Mouse (Mus musculus) testis, adult 2 months (tissue): Measurements from ENCODE around the gene Fam227a. TPM values are rescaled to one million over a fixed set of nuclear protein-coding genes. Genes with fewer than 3 reads are reported as not detected.

ENCODE experiments used
- H3K27ac ChIP-seq: fragments of 200-500 bp; 2 replicates; pipeline ENCODE4 v1.5.1; 2012; ENCODE audit warnings: low read depth, low read length; ENCODE audit not compliant: control insufficient read depth, insufficient read depth
- H3K27me3 ChIP-seq: fragments of 200-500 bp; 2 replicates; pipeline ENCODE4 v1.6.1; 2012; ENCODE audit warnings: mild to moderate bottlenecking, low read length, moderate library complexity; ENCODE audit not compliant: control insufficient read depth, insufficient read depth
- H3K36me3 ChIP-seq: fragments of 200-500 bp; 2 replicates; pipeline ENCODE4 v1.6.1; 2012; ENCODE audit warnings: mild to moderate bottlenecking, low read length; ENCODE audit not compliant: control insufficient read depth, insufficient read depth
- H3K4me1 ChIP-seq: fragments of 200-500 bp; 2 replicates; pipeline ENCODE4 v1.6.1; 2012; ENCODE audit warnings: low read length; ENCODE audit not compliant: control insufficient read depth, insufficient read depth
- H3K4me3 ChIP-seq: fragments of 200-500 bp; 2 replicates; pipeline ENCODE4 v1.5.1; 2012; ENCODE audit warnings: low read depth, mild to moderate bottlenecking, low read length, moderate library complexity, mixed read lengths; ENCODE audit not compliant: control insufficient read depth
- CTCF ChIP-seq: fragments of 200-500 bp; IDR thresholded peaks from 2 replicates; pipeline ENCODE4 v1.5.1; 2012; ENCODE audit warnings: low read depth, mild to moderate bottlenecking, inconsistent platforms, low read length, moderate library complexity; ENCODE audit not compliant: control insufficient read depth, insufficient read depth, insufficient replicate concordance
- POLR2A ChIP-seq: fragments of 200-500 bp; IDR thresholded peaks from 2 replicates; pipeline ENCODE4 v1.6.1; 2012; ENCODE audit warnings: low read depth, mild to moderate bottlenecking, inconsistent platforms, low read length, moderate library complexity; ENCODE audit not compliant: control insufficient read depth
- polyA plus RNA-seq: library from polyadenylated mRNA; depleted of rRNA; stranded (reverse); fragments of >200 nt; gene quantifications from 2 replicates; pipeline ENCODE4 v1.2.3, GENCODE M21; 2012

The Fam227a gene
- polyA plus RNA-seq, 1 experiment, result 20.0 TPM

DNA sequence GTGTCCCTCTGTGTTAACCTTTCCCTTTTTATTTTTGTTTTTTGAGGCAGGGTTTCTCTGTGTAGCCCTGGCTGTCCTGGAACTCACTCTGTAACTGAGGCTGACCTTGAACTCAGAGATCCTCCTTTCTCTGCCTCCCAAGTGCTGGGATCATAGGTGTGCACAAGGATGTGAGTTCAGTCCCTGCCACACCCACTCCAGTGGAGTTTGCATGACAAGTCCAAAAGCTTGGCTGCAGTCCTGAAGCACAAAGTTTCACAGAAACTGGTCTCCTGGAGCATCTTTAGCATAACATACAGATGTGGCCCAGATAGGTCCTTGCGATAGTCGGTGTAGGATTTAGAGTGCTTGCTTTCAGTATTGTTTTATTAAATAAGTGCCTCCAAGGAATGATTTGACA lies 49.5 kb downstream of the Fam227a start:
- TF ChIP-seq POLR2A (no peak), CTCF (no peak)
- H3K27me3 ChIP-seq, result no peaks in the 10 kb centered on the region
- H3K4me1 ChIP-seq, result peaks cover 10% of the 10 kb centered on the region
- H3K4me3 ChIP-seq, result no peak overlapping the region
- H3K36me3 ChIP-seq, result no peaks in the 10 kb centered on the region
- no peak overlapping the region for H3K27ac ChIP-seq

DNA sequence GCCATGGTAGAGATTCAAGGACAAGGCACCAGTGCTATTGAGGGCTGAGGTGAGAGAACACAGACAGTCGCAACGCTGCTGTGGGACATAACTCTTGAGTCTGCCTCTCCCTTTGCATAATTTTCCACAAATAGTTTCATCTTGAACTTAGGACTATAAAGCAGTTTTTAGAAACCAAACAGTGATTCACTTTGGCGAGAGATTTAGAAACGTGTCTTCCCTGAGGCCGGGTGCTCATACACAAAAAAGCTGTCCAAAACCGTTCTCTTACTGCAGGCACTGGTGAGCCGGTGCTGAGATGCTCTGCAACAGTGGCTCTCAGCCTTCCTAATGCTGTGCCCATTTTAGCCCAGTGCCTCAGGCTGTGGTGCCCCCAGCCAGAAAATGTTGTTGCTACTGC lies 50.5 kb downstream of the Fam227a start:
- no peak overlapping the region for H3K27ac ChIP-seq
- H3K4me3 ChIP-seq, result no peak overlapping the region
- H3K36me3 ChIP-seq, result no peaks in the 10 kb centered on the region
- H3K27me3 ChIP-seq, result no peaks in the 10 kb centered on the region
- TF ChIP-seq POLR2A (no peak), CTCF (no peak)
- H3K4me1 ChIP-seq, result peaks cover 10% of the 10 kb centered on the region

DNA sequence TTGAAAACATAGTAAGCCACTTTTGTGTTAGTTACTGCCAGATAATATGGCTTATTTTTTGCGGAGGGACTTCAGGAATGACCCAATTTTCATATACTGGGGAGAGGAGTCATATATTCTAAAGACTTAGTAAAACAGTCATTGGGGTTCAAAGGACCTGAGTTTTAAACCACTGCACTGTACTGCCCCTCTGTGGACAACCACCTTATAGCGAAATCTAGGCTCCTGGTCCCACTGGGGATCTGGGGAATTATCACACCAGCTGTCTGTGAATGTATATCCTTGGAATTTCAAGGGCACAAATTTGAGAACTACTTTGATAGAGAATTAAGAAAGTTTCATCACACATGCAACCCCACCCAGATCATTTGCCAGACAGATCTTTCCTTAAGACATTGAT lies 51.0 kb downstream of the Fam227a start:
- Histone ChIP-seq H3K27ac (no peak overlapping the region), H3K4me1 (peaks cover 10% of the 10 kb centered on the region), H3K4me3 (no peak overlapping the region), H3K27me3 (no peaks in the 10 kb centered on the region), H3K36me3 (no peaks in the 10 kb centered on the region)
- TF ChIP-seq POLR2A, result no peak
- TF ChIP-seq CTCF, result no peak

DNA sequence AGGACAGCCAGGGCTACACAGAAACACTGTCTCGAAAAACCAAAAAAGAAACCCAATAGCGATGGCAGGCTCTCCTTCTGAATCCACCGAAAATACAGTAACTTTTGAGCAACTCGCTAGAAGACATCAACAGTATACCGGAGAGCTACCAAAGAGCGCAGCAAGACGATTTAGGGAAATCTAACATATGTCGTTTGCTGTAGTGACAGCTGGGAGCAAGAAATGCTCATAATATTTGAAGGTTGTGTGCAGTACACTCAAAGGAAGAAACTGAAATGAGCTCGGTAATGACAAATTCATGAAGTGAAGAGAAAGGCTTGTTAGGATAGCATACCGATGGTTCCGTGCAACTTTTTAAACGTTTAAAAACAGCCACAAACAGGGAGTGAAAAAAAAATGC lies 52.6 kb downstream of the Fam227a start:
- Histone ChIP-seq H3K36me3 (no peaks in the 10 kb centered on the region), H3K4me1 (peaks cover 10% of the 10 kb centered on the region), H3K27me3 (no peaks in the 10 kb centered on the region), H3K27ac (no peak overlapping the region), H3K4me3 (no peak overlapping the region)
- TF ChIP-seq POLR2A (no peak), CTCF (no peak)

DNA sequence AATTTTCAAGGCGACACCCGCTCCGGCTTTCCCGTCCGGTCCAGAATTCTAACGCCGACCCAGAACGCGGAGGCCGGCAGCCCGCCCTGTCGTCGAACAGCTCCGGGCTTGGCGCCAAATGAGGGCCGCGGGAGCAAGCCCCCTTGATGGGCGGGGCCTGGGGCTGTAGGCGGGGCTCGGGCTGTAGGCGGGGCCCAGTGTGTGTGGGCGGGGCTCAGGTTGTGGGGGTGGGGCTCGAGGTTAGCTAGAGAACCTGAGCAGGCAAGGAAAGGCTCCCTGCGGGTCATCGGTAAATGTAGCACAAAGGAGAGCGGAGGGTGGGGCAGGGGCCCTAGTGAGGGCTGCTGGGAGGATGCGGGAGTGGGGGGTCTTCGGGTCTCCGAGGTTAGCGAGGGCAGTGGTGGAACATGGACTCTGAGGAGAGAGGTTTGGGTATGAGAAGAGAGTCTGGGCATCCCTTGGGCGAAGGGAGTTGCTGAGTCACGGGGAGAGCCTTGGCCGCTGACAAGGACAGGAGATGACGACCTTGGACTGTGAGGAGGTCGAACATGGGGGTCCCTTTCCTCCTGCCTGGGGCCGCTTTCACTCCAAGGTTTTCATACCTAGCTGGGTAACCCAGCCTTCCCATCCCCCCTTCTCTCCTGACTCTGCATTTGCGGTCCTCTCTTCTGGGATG lies 53.6 kb downstream of the Fam227a start, which contains the start of gene Dmc1:
Dmc1 (minus strand) TSS at position 120 of the 676 bp plus-strand sequence.
- H3K27ac ChIP-seq, result peak within 1 kb of the TSS; percentile 29
- H3K27me3 ChIP-seq, result no peaks in the 10 kb centered on the region
- H3K4me1 ChIP-seq, result peaks cover 10% of the 10 kb centered on the region
- H3K36me3 ChIP-seq, result no peaks in the 10 kb centered on the region
- H3K4me3 ChIP-seq, result peak within 1 kb of the TSS; percentile 85
- TF ChIP-seq CTCF, result no peak
- TF ChIP-seq POLR2A, result no peak

DNA sequence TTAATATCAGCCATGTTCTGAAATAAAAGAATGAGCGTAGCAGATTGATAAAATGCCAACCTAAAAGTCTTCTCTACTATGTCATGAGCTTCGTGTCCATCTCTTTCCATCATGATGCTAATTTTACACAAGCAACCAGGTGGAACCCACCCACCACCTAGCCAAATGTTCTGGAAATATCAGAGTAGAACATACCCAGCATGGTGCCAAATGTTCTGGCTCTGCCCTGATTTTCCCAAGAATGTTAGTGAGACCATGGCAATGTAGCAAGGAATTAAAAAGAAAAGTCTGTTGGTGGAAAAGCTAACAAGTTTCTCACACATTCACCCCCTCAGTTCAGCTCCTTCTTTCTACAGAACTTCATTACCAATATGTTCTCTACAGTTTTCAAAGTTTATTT lies 58.6 kb downstream of the Fam227a start:
- no peak overlapping the region for H3K4me3 ChIP-seq
- TF ChIP-seq CTCF, result no peak
- no peak for TF ChIP-seq POLR2A
- no peaks in the 10 kb centered on the region for H3K27me3 ChIP-seq
- no peak overlapping the region for H3K27ac ChIP-seq
- H3K36me3 ChIP-seq, result no peaks in the 10 kb centered on the region
- H3K4me1 ChIP-seq, result peaks cover 5% of the 10 kb centered on the region

DNA sequence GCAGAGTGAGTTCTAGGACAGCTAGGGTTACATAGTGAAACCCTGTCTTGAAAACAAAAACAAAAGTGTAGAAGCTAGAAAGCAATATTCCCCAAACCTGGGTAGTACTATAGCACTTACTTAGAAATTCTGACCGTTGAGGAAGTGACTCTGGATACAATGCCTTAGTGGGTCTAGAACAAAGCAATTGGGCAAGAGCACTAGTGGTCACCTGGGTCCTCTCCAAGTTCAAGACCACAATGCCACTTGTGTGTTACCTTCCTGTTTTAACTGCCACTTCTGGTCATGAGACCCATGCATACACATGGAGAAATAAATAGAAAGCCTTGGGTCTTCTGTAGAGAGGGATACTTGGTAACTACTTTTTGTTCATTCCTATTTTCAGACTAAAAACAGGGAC lies 60.0 kb downstream of the Fam227a start:
- Histone ChIP-seq H3K27ac (no peak overlapping the region), H3K4me1 (no peaks in the 10 kb centered on the region), H3K27me3 (no peaks in the 10 kb centered on the region), H3K36me3 (no peaks in the 10 kb centered on the region), H3K4me3 (no peak overlapping the region)
- TF ChIP-seq POLR2A (no peak), CTCF (no peak)

DNA sequence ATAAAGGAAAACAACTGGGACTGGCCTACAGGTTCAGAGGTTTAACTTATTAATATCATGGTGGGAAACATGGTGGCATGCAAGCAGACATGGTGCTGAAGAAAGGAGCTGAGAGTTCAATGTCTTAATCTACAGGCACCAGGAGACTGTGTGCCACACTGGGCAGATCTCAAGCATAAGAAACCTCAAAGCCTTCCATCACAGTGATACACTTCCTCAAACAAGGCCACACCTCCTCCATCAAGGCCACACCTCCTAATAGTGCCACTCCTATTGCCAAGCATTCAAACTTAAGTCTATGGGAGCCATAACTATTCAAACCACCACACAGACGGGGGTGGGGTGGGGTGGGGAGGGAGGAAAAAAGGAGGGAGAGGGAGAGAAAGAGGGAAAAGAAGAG lies 77.2 kb downstream of the Fam227a start:
- H3K27ac ChIP-seq, result no peak overlapping the region
- no peaks in the 10 kb centered on the region for H3K4me1 ChIP-seq
- no peaks in the 10 kb centered on the region for H3K27me3 ChIP-seq
- no peak overlapping the region for H3K4me3 ChIP-seq
- H3K36me3 ChIP-seq, result no peaks in the 10 kb centered on the region
- TF ChIP-seq CTCF (no peak), POLR2A (no peak)
